Mouse (Mus musculus) E14TG2a.4 (cell line): ENCODE measurements around the gene Nradd.

Experiments used
- H3K27me3 ChIP-seq: 2 replicates; pipeline ENCODE4 v1.6.1; 2014; ENCODE audit warnings: low read length, control low read depth; ENCODE audit not compliant: insufficient read depth
- H3K36me3 ChIP-seq: 2 replicates; pipeline ENCODE4 v1.6.1; 2014; ENCODE audit warnings: low read length, control low read depth; ENCODE audit not compliant: insufficient read depth
- H3K4me1 ChIP-seq: replicated peaks from 2 replicates; pipeline ENCODE4 v1.6.1; 2014; ENCODE audit warnings: low read depth, low read length, control low read depth
- H3K4me3 ChIP-seq: replicated peaks from 2 replicates; pipeline ENCODE4 v1.5.1; 2014; ENCODE audit warnings: mild to moderate bottlenecking, low read length
- H3K9me3 ChIP-seq: 2 replicates; pipeline ENCODE4 v1.6.1; 2014; ENCODE audit warnings: low read length, control low read depth
- CTCF ChIP-seq: conservative IDR thresholded peaks from 2 replicates; pipeline ENCODE4 v1.5.1; 2014; ENCODE audit warnings: low read length
- NANOG ChIP-seq: IDR thresholded peaks from 2 replicates; pipeline ENCODE4 v1.6.1; 2014; ENCODE audit warnings: borderline replicate concordance, low read length, mixed read lengths
- POU5F1 ChIP-seq: IDR thresholded peaks from 2 replicates; pipeline ENCODE4 v1.6.1; 2014; ENCODE audit warnings: low read length, borderline replicate concordance

Gene Nradd

DNA sequence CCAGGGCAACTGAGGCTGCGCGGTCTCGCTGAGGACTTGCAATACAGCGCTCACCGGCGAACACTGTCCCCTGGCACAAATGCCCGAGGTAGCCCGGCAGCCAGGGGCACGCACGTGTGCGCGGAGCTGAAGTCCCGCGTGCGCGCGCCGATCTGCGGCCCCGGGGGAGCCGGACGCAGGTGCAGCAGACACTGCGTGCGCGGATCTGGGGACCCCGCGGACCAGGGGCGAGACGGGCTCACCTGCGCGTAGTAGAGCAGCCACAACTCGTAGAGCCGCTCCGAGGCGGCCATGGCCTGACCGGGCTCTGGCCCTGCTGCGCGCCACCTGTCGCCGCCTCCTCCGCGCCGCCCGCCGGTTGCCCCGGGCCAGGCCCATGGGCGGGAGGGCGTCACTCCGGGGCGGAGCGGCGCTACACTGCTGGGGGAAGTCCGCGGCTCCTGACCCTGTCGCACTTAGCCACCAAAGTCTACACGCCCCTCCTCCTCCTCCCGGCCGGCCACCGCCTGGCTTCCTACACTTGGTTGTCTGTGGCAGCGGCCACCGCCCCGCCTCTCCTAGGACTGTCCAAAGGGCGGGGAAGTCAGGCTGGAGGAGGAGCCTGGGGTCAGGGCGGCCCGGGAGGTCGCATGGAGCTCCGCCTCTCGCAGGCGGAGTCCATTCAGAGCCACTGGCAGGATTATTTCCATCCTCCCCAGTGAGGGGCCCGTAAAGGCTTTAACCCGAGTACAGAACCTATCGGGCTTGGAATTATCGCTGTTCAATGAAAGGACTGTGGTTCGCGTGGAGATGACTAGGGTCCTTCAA lies 29.6 kb upstream of the Nradd start, which contains the start of gene Nbeal2:
TSS of gene Nbeal2 (minus strand) at position 507 of the 807 bp plus-strand sequence.
- no peak for TF ChIP-seq CTCF
- no peak for TF ChIP-seq NANOG
- no peak for TF ChIP-seq POU5F1
- Histone ChIP-seq H3K9me3 (peaks cover 6% of the 10 kb centered on the region), H3K27me3 (peaks cover 23% of the 10 kb centered on the region), H3K4me3 (peak within 1 kb of the TSS; percentile 90), H3K36me3 (peaks cover 4% of the 10 kb centered on the region; the same call in 1 of the 2 replicates), H3K4me1 (peaks cover 56% of the 10 kb centered on the region)

DNA sequence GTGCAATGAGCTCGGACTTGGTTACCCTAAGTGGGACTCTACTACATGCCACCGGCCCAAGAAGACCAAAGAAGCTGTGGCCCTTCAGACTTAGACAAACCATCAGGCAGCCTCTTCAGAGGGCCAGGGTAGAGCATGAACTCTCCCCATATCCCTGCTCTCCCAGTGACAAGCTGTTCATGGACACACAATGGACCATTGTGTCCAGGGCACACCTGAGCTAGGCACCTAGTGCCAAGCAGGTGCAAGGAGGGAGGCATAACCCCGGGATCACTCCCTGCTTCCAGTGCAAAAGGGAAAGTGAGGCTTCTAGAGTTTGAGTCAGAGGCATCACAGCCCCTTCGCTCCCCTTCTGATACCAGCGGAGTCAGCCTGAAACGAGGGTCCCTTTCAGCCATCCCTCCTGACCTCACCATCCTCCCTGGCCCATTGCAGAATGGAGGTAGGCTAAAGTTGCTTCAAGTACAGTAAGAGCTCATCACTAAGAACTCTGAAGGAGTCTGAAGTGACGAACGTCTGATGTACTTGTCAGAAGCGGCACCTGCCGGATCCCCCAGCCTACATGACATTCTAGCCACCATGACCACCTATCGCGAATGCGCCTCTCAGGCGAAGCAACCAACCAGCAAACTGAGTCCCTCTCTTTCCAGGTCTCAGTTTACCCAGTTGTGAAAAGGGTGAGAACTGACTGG lies 28.9 kb upstream of the Nradd start:
- Histone ChIP-seq H3K4me3 (peak overlapping the region; percentile 90), H3K27me3 (peaks cover 23% of the 10 kb centered on the region), H3K36me3 (peaks cover 3% of the 10 kb centered on the region; the same call in 1 of the 2 replicates), H3K4me1 (peaks cover 57% of the 10 kb centered on the region), H3K9me3 (peaks cover 6% of the 10 kb centered on the region)
- TF ChIP-seq NANOG, result no peak
- no peak for TF ChIP-seq CTCF
- TF ChIP-seq POU5F1, result no peak

DNA sequence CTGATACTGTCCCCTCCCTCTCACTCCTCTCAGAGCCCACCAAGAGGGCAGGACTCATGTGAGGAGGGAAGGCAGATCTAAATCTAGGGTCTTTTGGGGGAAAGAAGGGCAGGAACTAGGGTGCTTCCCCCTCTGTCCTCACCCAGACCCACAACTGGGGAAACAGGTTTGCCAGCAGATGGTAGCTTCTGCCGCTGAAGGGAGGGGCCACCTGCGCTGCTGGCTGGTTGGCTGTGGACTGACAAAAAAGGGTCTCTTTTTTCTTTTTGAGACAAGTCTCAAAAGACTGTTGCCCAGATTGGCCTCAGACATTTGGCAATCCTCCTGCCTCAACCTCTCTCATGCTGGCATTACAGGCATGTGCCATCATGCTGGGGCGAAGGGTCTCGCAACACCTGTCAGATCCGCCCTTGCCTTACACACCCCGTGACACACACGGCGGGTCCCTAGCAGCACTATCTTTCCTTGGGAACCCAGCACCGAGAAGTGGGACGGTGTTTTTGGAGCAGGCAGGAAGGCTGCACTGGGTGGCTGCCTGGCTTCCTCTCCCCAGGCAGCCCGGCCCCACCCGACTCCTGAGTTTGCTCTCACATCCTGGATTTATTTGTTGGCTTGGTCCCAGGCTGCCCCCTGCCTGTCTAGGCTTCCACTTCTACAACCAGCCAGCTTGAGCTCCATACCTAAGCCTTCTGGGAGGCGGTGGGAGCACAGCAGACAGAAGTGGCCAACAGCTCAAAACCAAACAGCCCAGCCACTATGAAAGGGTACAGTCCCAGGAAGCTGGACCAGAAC lies 27.9 kb upstream of the Nradd start:
- Histone ChIP-seq H3K4me1 (peaks cover 48% of the 10 kb centered on the region), H3K4me3 (peak overlapping the region; percentile 90), H3K36me3 (0 out of 2 replicates have a peak, but pooled peaks cover 3% of the 10 kb centered on the region), H3K27me3 (peaks cover 23% of the 10 kb centered on the region), H3K9me3 (peaks cover 6% of the 10 kb centered on the region)
- TF ChIP-seq NANOG (no peak), POU5F1 (no peak), CTCF (no peak)

GRCm38 (mm10) chr9:110649775-110650174 lies 25.5 kb upstream of the Nradd start:
- H3K4me1 ChIP-seq, result peaks cover 43% of the 10 kb centered on the region
- no peak overlapping the region for H3K4me3 ChIP-seq
- peaks cover 6% of the 10 kb centered on the region for H3K9me3 ChIP-seq
- TF ChIP-seq CTCF (no peak), NANOG (no peak), POU5F1 (no peak)
- H3K36me3 ChIP-seq, result 0 out of 2 replicates have a peak, but pooled peaks cover 3% of the 10 kb centered on the region
- peaks cover 23% of the 10 kb centered on the region for H3K27me3 ChIP-seq

GRCm38 (mm10) chr9:110645219-110645618 lies 21.0 kb upstream of the Nradd start:
- no peak for TF ChIP-seq POU5F1
- H3K4me1 ChIP-seq, result peaks cover 43% of the 10 kb centered on the region
- H3K9me3 ChIP-seq, result no peaks in the 10 kb centered on the region
- no peak overlapping the region for H3K4me3 ChIP-seq
- no peaks in the 10 kb centered on the region for H3K27me3 ChIP-seq
- peaks cover 25% of the 10 kb centered on the region for H3K36me3 ChIP-seq

- Histone ChIP-seq H3K4me1 (peaks cover 43% of the 10 kb centered on the region), H3K36me3 (peaks cover 30% of the 10 kb centered on the region), H3K27me3 (no peaks in the 10 kb centered on the region), H3K4me3 (no peak overlapping the region), H3K9me3 (no peaks in the 10 kb centered on the region)
- TF ChIP-seq NANOG, result no peak
- no peak for TF ChIP-seq CTCF
- TF ChIP-seq POU5F1, result no peak
Measured at GRCm38 (mm10) chr9:110644295-110644694, 20.0 kb upstream of the Nradd start.

DNA sequence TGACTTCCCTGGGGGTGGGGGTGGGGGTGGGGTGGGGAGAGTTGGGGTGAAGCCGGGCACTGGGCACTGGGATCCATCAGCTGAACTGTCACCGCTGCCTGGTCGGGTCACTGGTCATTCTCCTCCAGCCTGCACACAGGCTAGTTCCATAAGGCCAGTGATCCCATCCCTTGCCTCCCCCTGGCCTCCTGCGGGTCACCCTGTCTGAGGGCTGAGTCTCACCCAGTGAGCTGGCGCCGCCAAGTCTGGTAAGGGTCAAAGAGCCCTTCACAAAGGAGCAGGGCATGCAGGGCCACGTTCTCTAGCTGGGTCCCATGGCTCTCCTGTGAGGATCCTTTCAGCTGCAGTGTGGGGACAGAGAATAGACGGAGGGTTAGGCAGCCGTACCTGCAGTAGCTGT lies 19.5 kb upstream of the Nradd start:
- TF ChIP-seq CTCF, result no peak
- no peak for TF ChIP-seq POU5F1
- no peak for TF ChIP-seq NANOG
- H3K4me1 ChIP-seq, result peaks cover 44% of the 10 kb centered on the region
- H3K36me3 ChIP-seq, result peaks cover 35% of the 10 kb centered on the region
- peaks cover under 1% of the 10 kb centered on the region for H3K27me3 ChIP-seq
- H3K9me3 ChIP-seq, result no peaks in the 10 kb centered on the region
- H3K4me3 ChIP-seq, result no peak overlapping the region

DNA sequence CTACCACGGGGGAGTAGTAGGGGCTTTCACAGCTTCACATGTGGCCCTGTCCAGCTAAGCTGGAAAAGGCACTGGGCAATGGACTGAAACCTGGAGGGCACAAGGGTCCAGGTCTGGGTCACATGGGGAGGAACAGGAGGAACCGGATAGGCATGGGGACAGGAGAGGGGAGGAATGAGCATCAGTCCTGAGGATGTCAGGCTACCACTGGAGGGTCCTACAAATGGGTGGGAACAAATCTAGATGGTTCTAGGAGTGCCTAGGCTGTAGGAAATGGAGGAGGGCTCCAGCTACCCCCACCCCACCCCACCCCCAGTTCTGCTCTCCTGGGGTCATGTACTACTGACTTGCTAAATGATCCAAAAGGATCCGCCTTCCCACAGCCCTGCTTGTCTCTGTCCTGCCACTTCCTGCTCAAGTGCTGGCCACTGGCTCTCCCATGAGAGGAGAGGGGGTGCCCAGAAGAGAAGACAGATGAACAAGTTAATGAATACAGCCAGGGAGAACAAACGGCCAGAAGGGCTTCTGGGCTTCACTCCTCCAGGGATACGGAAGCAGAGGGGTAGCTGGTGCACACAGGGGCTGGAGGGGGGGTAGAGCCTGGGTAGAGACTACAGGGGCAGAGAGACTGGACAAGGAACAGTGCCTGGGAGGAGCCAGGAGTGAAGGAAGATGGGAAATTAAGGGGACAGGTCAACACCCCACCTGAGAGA lies 18.7 kb upstream of the Nradd start:
- Histone ChIP-seq H3K4me1 (peaks cover 49% of the 10 kb centered on the region), H3K36me3 (peaks cover 36% of the 10 kb centered on the region), H3K4me3 (no peak overlapping the region), H3K9me3 (no peaks in the 10 kb centered on the region), H3K27me3 (peaks cover 8% of the 10 kb centered on the region)
- no peak for TF ChIP-seq NANOG
- no peak for TF ChIP-seq CTCF
- TF ChIP-seq POU5F1, result no peak
